Mouse (Mus musculus) megakaryocyte, embryonic 14.5 days (primary cell): ENCODE measurements around the gene Slc28a1.

Experiments
- FLI1 ChIP-seq: IDR thresholded peaks from 2 replicates; pipeline ENCODE4 v1.6.1; 2012; ENCODE audit warnings: low read length, inconsistent platforms, mixed read lengths
- GATA1 ChIP-seq: IDR thresholded peaks from 3 replicates; pipeline ENCODE4 v1.6.1; 2012; ENCODE audit warnings: mixed read lengths, low read length, inconsistent platforms, borderline replicate concordance

GRCm38 (mm10) chr7:81141541-81141940, 26.9 kb downstream of the Slc28a1 start:
- TF ChIP-seq GATA1, result no peak
- no peak for TF ChIP-seq FLI1
